Mouse (Mus musculus): Measurements from ENCODE around the gene Mthfsd.
A peak's percentile ranks its signal among the peaks of the same experiment; 100 is the strongest.

Gene Mthfsd

GRCm38 (mm10) chr8:121122368-121122767 lies 14.2 kb upstream of the Mthfsd start:
- no peak for DNase-seq (ENCODE audit: low spot score)

- no peak for DNase-seq (ENCODE audit: low spot score)
Observed at GRCm38 (mm10) chr8:121121704-121122103, 13.5 kb upstream of the Mthfsd start.

- DNase-seq (ENCODE audit: low spot score): no peak
Observed at GRCm38 (mm10) chr8:121120456-121121419, 12.5 kb upstream of the Mthfsd start.

GRCm38 (mm10) chr8:121119635-121120455 lies 11.7 kb upstream of the Mthfsd start:
- no peak for DNase-seq (ENCODE audit: low spot score)

GRCm38 (mm10) chr8:121118634-121119420 lies 10.6 kb upstream of the Mthfsd start:
- DNase-seq (ENCODE audit: low spot score): no peak

- no peak for DNase-seq (ENCODE audit: low spot score)
Observed at GRCm38 (mm10) chr8:121117906-121118305, 9.7 kb upstream of the Mthfsd start.

- DNase-seq (ENCODE audit: low spot score): no peak
Observed at GRCm38 (mm10) chr8:121117186-121117651, 9.0 kb upstream of the Mthfsd start.

GRCm38 (mm10) chr8:121116591-121117185 lies 8.5 kb upstream of the Mthfsd start:
- no peak for DNase-seq (ENCODE audit: low spot score)

GRCm38 (mm10) chr8:121115948-121116347 lies 7.8 kb upstream of the Mthfsd start, which contains the start of gene Foxc2:
Gene Foxc2, plus strand, starts transcription at chr8:121116171.
- DNase-seq (ENCODE audit: low spot score): peak; percentile 87

- DNase-seq (ENCODE audit: low spot score): no peak
Observed at GRCm38 (mm10) chr8:121115136-121115535, 6.9 kb upstream of the Mthfsd start.

GRCm38 (mm10) chr8:121113261-121113660 lies 5.1 kb upstream of the Mthfsd start:
- DNase-seq (ENCODE audit: low spot score): peak; percentile 97

- DNase-seq (ENCODE audit: low spot score): no peak
Observed at GRCm38 (mm10) chr8:121111145-121111907, 3.1 kb upstream of the Mthfsd start.

GRCm38 (mm10) chr8:121108657-121109056 lies 465 bp upstream of the Mthfsd start:
- no peak for DNase-seq (ENCODE audit: low spot score)

GRCm38 (mm10) chr8:121104049-121104818 lies 4.0 kb downstream of the Mthfsd start:
- peak; percentile 96 for DNase-seq (ENCODE audit: low spot score)

- no peak for DNase-seq (ENCODE audit: low spot score)
Observed at GRCm38 (mm10) chr8:121093496-121093895, 14.7 kb downstream of the Mthfsd start.

GRCm38 (mm10) chr8:121092627-121093026 lies 15.6 kb downstream of the Mthfsd start:
- peak; percentile 95 for DNase-seq (ENCODE audit: low spot score)

GRCm38 (mm10) chr8:121092141-121092540 lies 16.1 kb downstream of the Mthfsd start:
- peak; percentile 16 for DNase-seq (ENCODE audit: low spot score)

- peak; percentile 60 for DNase-seq (ENCODE audit: low spot score)
Observed at GRCm38 (mm10) chr8:121090716-121091115, 17.5 kb downstream of the Mthfsd start.

- DNase-seq (ENCODE audit: low spot score): peak; percentile 19
Observed at GRCm38 (mm10) chr8:121089631-121090380, 18.4 kb downstream of the Mthfsd start.
